Mouse (Mus musculus) neural tube, embryonic 12.5 days (tissue): ENCODE measurements around the gene Tmem206. TPM values are rescaled to one million over a fixed set of nuclear protein-coding genes. Genes with fewer than 3 reads are reported as not detected.
A peak's percentile ranks its signal among the peaks of the same experiment; 100 is the strongest.

ENCODE experiments used
- ATAC-seq: fragments of 200-750 bp; cut with Nextera tagmentation; 2 replicates; pipeline ENCODE4 v1.8.0; 2017; ENCODE audit warnings: low read depth, mild to moderate bottlenecking, moderate TSS enrichment, moderate library complexity; ENCODE audit not compliant: low FRiP score
- H3K27ac ChIP-seq: fragments of 300-500 bp; sonication (generic); 2 replicates; pipeline ENCODE4 v1.5.1; 2016
- H3K27me3 ChIP-seq: fragments of 300-500 bp; sonication (generic); replicated peaks from 2 replicates; pipeline ENCODE4 v1.6.1; 2016; ENCODE audit warnings: mild to moderate bottlenecking
- H3K36me3 ChIP-seq: fragments of 300-500 bp; sonication (generic); 2 replicates; pipeline ENCODE4 v1.6.1; 2016; ENCODE audit warnings: mild to moderate bottlenecking
- H3K4me1 ChIP-seq: fragments of 300-500 bp; sonication (generic); 2 replicates; pipeline ENCODE4 v1.6.1; 2016
- H3K4me2 ChIP-seq: fragments of 300-500 bp; sonication (generic); replicated peaks from 2 replicates; pipeline ENCODE4 v1.6.1; 2016; ENCODE audit warnings: mild to moderate bottlenecking
- H3K4me3 ChIP-seq: fragments of 300-500 bp; sonication (generic); 2 replicates; pipeline ENCODE4 v1.5.1; 2016
- H3K9ac ChIP-seq: fragments of 300-500 bp; sonication (generic); 2 replicates; pipeline ENCODE4 v1.6.1; 2016; ENCODE audit warnings: mild to moderate bottlenecking
- H3K9me3 ChIP-seq: fragments of 300-500 bp; sonication (generic); 2 replicates; pipeline ENCODE4 v1.6.1; 2016; ENCODE audit warnings: mild to moderate bottlenecking
- WGBS: fragments of 180-500 bp; shearing (Covaris S2); methylation state at CpG from one replicate; pipeline ENCODE4 v1.1.7; 2016; 5-methylcytosine and 5-hydroxymethylcytosine counted together
- polyA plus RNA-seq: library from polyadenylated mRNA; unstranded; fragments of >200 nt; fragmentation: Nextera tagmentation; extraction: Ambion mirVana; gene quantifications from 2 replicates; pipeline ENCODE4 v1.2.1, GENCODE M21; 2016

The Tmem206 gene
- polyA plus RNA-seq, 1 experiment from 2014 or later, result 37.2 TPM

DNA sequence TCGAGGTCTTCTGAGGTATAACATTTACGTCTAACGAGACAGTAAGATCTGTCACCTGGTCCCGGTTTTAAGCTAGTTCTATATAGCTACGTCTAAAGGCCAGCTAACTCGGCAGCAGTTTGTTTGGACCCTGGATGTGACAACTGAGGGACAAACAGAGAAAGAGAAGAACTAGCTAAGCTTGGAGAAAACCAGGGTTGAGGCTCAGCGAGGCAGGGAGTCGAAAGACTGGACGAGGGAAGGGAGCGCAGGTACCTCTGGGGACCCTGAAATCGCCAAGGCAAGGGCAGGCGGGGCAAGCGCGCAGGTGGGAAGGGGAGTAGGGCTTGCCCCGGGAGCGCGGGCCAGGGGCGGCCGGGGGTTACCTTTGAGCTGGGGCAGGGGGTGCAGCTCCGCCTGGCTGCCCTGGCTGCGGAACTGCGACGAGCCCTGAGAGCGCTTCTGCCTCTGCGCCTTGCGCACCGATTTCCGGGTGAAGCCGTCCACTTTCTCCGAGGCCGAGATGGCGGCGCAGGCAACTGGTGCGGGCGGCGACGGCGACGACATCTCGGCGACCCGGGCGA lies 70.2 kb downstream of the Tmem206 start:
- Histone ChIP-seq H3K27me3 (no peaks in the 10 kb centered on the region), H3K9me3 (no peaks in the 10 kb centered on the region), H3K4me2 (peak overlapping the region; percentile 80), H3K36me3 (no peaks in the 10 kb centered on the region), H3K4me3 (peak overlapping the region; percentile 76), H3K27ac (peak overlapping the region; percentile 72; the same call in 1 of the 2 replicates), H3K9ac (peak overlapping the region; percentile 72), H3K4me1 (0 out of 2 replicates have a peak, but pooled peaks cover 3% of the 10 kb centered on the region)
- under 1% methylated on average over 35 of the region's 43 CpGs for WGBS
- ATAC-seq, result no peak

DNA sequence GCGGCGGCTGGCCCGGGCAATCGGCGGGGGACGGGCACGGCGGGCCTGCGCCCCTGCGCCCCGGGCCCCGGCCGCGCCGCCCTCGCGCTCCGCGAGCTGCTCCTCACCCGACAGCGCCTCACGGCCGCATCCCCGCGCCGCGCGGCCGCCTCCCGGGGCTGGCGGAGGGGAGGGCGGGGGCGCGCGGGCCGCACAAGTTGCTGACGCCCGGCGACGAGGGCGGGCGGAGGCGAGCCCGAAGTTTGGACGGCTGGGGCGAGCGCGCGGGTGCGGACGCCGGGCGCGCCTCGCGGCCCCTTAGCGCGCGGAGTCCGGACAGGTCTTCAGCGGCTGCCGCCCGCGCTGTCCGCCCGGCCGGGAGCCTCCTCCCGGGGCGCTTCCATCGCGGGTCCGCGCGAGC lies 70.7 kb downstream of the Tmem206 start:
- under 1% methylated on average over 43 of the region's 74 CpGs for WGBS
- ATAC-seq, result peak; percentile 13
- no peaks in the 10 kb centered on the region for H3K36me3 ChIP-seq
- no peaks in the 10 kb centered on the region for H3K9me3 ChIP-seq
- H3K4me1 ChIP-seq, result 0 out of 2 replicates have a peak, but pooled peaks cover 3% of the 10 kb centered on the region
- H3K27ac ChIP-seq, result peak overlapping the region; percentile 72
- no peaks in the 10 kb centered on the region for H3K27me3 ChIP-seq
- H3K4me2 ChIP-seq, result peak overlapping the region; percentile 80
- peak overlapping the region; percentile 72 for H3K9ac ChIP-seq
- peak overlapping the region; percentile 76 for H3K4me3 ChIP-seq

GRCm38 (mm10) chr1:191396897-191397849 lies 71.5 kb downstream of the Tmem206 start:
- peak overlapping the region; percentile 80 for H3K4me2 ChIP-seq
- no peaks in the 10 kb centered on the region for H3K9me3 ChIP-seq
- H3K4me1 ChIP-seq, result 0 out of 2 replicates have a peak, but pooled peaks cover 3% of the 10 kb centered on the region
- H3K9ac ChIP-seq, result peak overlapping the region; percentile 72
- H3K4me3 ChIP-seq, result peak overlapping the region; percentile 76
- peak overlapping the region; percentile 72 for H3K27ac ChIP-seq
- H3K36me3 ChIP-seq, result no peaks in the 10 kb centered on the region
- H3K27me3 ChIP-seq, result no peaks in the 10 kb centered on the region
- ATAC-seq, result peak; percentile 99
- under 1% methylated on average over 79 of the region's 82 CpGs for WGBS

Other genes with a start within 250 kb of the Tmem206 start
- gene Batf3, start 228.1 kb upstream of the Tmem206 start, polyA plus RNA-seq, result 2.8 and 4.2 TPM in 2 replicates
- gene Fam71a, start 161.1 kb upstream of the Tmem206 start, polyA plus RNA-seq, result not detected in 2 replicates
- 2.0 and 2.1 TPM in 2 replicates for gene Atf3, start 107.9 kb upstream of the Tmem206 start, polyA plus RNA-seq
- 81.9 and 85.8 TPM in 2 replicates for gene Nenf, start 7.7 kb upstream of the Tmem206 start, polyA plus RNA-seq
- 16.2 and 16.5 TPM in 2 replicates for gene Ppp2r5a, start 77.4 kb downstream of the Tmem206 start, polyA plus RNA-seq
- 34.0 and 34.1 TPM in 2 replicates for gene Dtl, start 249.6 kb downstream of the Tmem206 start, polyA plus RNA-seq
- 58.0 and 62.9 TPM in 2 replicates for gene Ints7, start 249.7 kb downstream of the Tmem206 start, polyA plus RNA-seq